Mouse (Mus musculus) neural tube, embryonic 11.5 days (tissue): ENCODE data around the gene Smarcc1. TPM values are rescaled to one million over a fixed set of nuclear protein-coding genes. Genes with fewer than 3 reads are reported as not detected.

Experiments
- ATAC-seq: fragments of 200-750 bp; cut with Nextera tagmentation; 2 replicates; pipeline ENCODE4 v1.8.0; 2017; ENCODE audit warnings: moderate number of reproducible peaks, mild to moderate bottlenecking, moderate TSS enrichment, moderate library complexity; ENCODE audit not compliant: insufficient read depth, low FRiP score, low TSS enrichment
- DNase-seq: peaks from one replicate; pipeline ENCODE4 v3.0.0-alpha.2; 2015; ENCODE audit warnings: low spot score
- H3K27ac ChIP-seq: fragments of 300-500 bp; sonication (generic); 2 replicates; pipeline ENCODE4 v1.5.1; 2014; ENCODE audit warnings: low read depth, mild to moderate bottlenecking, low read length
- H3K27me3 ChIP-seq: fragments of 300-500 bp; sonication (generic); 2 replicates; pipeline ENCODE4 v1.6.1; 2014; ENCODE audit warnings: mild to moderate bottlenecking, low read length, mixed read lengths; ENCODE audit not compliant: control insufficient read depth, insufficient read depth
- H3K36me3 ChIP-seq: fragments of 300-500 bp; sonication (generic); 2 replicates; pipeline ENCODE4 v1.6.1; 2014; ENCODE audit warnings: mild to moderate bottlenecking, low read length, moderate library complexity, mixed read lengths; ENCODE audit not compliant: control insufficient read depth, insufficient read depth
- H3K4me1 ChIP-seq: fragments of 300-500 bp; sonication (generic); 2 replicates; pipeline ENCODE4 v1.6.1; 2014; ENCODE audit warnings: low read length, mixed read lengths; ENCODE audit not compliant: control insufficient read depth, insufficient read depth
- H3K4me2 ChIP-seq: fragments of 300-500 bp; sonication (generic); 2 replicates; pipeline ENCODE4 v1.6.1; 2014; ENCODE audit warnings: low read depth, mild to moderate bottlenecking, moderate library complexity
- H3K4me3 ChIP-seq: fragments of 300-500 bp; sonication (generic); 2 replicates; pipeline ENCODE4 v1.5.1; 2014; ENCODE audit warnings: low read depth, low read length
- H3K9ac ChIP-seq: fragments of 300-500 bp; sonication (generic); 2 replicates; pipeline ENCODE4 v1.6.1; 2014; ENCODE audit warnings: mild to moderate bottlenecking, low read length
- H3K9me3 ChIP-seq: fragments of 300-500 bp; sonication (generic); 2 replicates; pipeline ENCODE4 v1.6.1; 2016; ENCODE audit warnings: low read length; ENCODE audit not compliant: control insufficient read depth
- WGBS: fragments of 180-500 bp; shearing (Covaris S2); extraction: QIAGEN DNeasy Blood & Tissue Kit; methylation state at CpG from one replicate; pipeline ENCODE4 v1.1.7; 2014; 5-methylcytosine and 5-hydroxymethylcytosine counted together
- polyA plus RNA-seq: library from polyadenylated mRNA; unstranded; fragments of >200 nt; fragmentation: Nextera tagmentation; extraction: Ambion mirVana; gene quantifications from 2 replicates; pipeline ENCODE4 v1.2.1, GENCODE M21; 2014

The Smarcc1 gene
- polyA plus RNA-seq, 1 experiment from 2014 or later = 157 TPM

DNA sequence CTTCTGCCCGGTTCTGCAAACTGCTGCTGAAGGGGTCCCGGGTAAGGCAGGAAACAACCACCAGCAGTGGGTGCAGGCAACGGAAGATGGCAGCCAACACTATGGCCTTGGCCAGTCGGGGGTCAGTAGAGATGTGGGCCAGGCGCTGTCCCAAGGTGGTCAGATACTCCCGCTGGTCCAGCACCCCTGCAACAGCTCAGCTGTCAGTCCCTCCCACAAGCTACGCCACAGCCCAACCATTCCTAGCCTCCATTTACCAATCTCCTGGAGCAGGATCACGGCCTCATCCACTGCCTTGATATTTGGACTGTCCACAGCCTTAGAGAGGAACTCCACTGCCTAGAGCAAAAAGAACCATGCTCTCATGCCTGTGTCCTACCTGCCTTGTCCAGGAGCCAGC is 31.8 kb upstream of the Smarcc1 start:
- no peaks in the 10 kb centered on the region for H3K9me3 ChIP-seq
- H3K4me2 ChIP-seq = no peak overlapping the region
- ATAC-seq (no peak), DNase-seq (no peak)
- H3K4me3 ChIP-seq = no peak overlapping the region
- no peak overlapping the region for H3K9ac ChIP-seq
- WGBS = 97% methylated on average over 8 of the region's 8 CpGs
- no peaks in the 10 kb centered on the region for H3K27me3 ChIP-seq
- H3K27ac ChIP-seq = no peak overlapping the region
- H3K4me1 ChIP-seq = no peaks in the 10 kb centered on the region
- H3K36me3 ChIP-seq = peaks cover 36% of the 10 kb centered on the region

DNA sequence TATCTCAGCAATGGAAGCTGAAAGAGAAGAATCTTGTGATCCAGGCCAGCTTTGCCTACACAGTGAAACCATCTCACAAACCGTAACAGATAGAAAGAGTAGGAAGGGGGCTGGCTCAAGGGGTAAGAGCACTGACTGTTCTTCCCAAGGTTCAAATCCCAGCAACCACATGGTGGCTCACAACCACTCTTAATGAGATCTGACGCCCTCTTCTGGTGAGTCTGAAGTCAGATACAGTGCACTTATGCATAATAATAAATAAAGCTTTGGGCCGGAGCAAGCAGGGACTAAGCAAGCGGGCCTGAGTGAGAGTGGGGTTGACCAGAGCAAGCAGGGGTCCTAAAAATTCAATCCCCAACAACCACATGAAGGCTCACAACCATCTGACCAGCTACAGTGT is 24.2 kb upstream of the Smarcc1 start:
- no peaks in the 10 kb centered on the region for H3K9me3 ChIP-seq
- ATAC-seq (no peak), DNase-seq (no peak)
- no peak overlapping the region for H3K4me3 ChIP-seq
- peaks cover 49% of the 10 kb centered on the region for H3K36me3 ChIP-seq
- no peak overlapping the region for H3K27ac ChIP-seq
- H3K4me2 ChIP-seq = no peak overlapping the region
- 84% methylated on average over 4 of the region's 4 CpGs for WGBS
- no peaks in the 10 kb centered on the region for H3K4me1 ChIP-seq
- H3K9ac ChIP-seq = no peak overlapping the region
- H3K27me3 ChIP-seq = no peaks in the 10 kb centered on the region

- no peak for ATAC-seq
- peaks cover 47% of the 10 kb centered on the region for H3K36me3 ChIP-seq
- WGBS = 93% methylated on average over 4 of the region's 4 CpGs
Observed at GRCm38 (mm10) chr9:110094761-110095160, 22.7 kb upstream of the Smarcc1 start.

DNA sequence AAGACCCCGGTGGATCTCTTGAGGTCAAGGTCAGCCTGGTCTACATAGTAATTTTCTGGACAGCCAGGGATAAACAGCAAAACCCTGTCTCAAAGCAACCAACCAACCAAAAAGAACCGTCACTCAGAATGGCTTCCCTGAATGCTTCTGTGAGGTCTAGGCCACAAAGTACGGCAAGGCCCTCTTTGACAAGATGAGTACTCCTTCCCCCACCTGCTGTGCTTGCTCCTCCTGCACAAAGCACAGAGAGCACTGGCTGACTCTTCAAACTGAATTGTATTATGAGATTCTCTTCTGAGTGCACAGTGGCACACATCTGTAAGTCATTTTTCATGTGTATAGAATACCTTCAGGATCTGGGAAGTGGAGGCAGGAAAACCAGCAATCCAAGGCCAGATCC is 19.7 kb upstream of the Smarcc1 start:
- peaks cover 4% of the 10 kb centered on the region for H3K4me1 ChIP-seq
- H3K36me3 ChIP-seq = peaks cover 24% of the 10 kb centered on the region
- DNase-seq (no peak), ATAC-seq (no peak)
- no peaks in the 10 kb centered on the region for H3K27me3 ChIP-seq
- 86% methylated on average over 3 of the region's 3 CpGs for WGBS
- H3K4me2 ChIP-seq = no peak overlapping the region
- H3K9ac ChIP-seq = no peak overlapping the region
- no peaks in the 10 kb centered on the region for H3K9me3 ChIP-seq
- no peak overlapping the region for H3K27ac ChIP-seq
- no peak overlapping the region for H3K4me3 ChIP-seq

More at GRCm38 (mm10) chr9:110094761-110095160, 22.7 kb upstream of the Smarcc1 start:
- no peaks in the 10 kb centered on the region for H3K4me1 ChIP-seq
- DNase-seq = no peak
- H3K9me3 ChIP-seq = no peaks in the 10 kb centered on the region
- no peaks in the 10 kb centered on the region for H3K27me3 ChIP-seq
- H3K4me2 ChIP-seq = no peak overlapping the region
- no peak overlapping the region for H3K27ac ChIP-seq
- no peak overlapping the region for H3K4me3 ChIP-seq
- no peak overlapping the region for H3K9ac ChIP-seq

DNA sequence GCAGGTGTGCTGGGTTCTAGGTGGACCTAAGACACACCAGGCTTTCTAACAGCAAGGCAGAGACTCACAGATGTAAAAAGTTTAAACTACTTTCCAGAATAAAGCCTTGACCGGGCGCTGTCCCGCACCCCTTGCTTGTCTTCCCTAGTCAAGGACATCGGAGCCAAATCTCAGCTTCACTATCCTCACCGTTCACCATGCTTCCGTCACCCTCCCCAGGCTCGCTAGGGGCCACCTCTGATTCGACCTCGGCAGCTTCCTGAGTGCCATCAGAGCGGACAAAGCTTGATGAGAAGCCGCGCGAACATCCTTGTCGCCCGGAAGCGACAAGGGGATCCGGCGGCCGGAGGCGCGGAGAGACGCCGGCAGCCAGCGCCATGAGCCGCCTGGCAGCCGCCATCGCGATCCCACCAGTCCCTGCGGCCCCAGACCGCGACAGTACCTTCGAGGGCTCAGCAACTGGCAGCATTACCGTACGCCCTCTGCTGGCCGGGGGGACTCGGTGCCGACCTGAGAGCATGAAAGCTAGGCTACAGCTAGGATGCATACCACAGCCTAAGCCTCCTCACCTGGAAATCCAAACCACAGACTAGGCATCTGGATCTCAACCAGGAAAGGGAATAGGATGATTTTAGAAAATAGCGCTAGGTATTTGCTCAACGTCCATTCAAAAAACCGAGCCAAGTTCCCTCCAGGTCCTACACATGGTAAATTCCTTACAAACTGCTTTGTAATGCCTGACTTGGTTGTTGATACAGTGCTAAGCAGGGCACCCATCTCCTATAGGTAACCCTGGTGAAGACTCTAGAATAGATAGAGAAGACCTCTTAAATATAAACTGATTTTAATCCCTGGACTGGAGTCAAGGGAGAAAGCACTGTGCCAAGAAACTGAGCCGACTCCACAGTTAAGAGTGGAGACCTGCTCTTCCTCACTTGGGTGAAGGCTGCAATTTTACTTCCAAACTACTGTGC is 16.6 kb upstream of the Smarcc1 start:
- Histone ChIP-seq H3K9ac (peak overlapping the region; percentile 86), H3K4me3 (peak overlapping the region; percentile 95), H3K4me2 (peak overlapping the region; percentile 85), H3K4me1 (peaks cover 4% of the 10 kb centered on the region), H3K36me3 (peaks cover 19% of the 10 kb centered on the region), H3K27me3 (no peaks in the 10 kb centered on the region), H3K27ac (no peak overlapping the region), H3K9me3 (no peaks in the 10 kb centered on the region)
- 3% methylated on average over 41 of the region's 41 CpGs for WGBS
- ATAC-seq (peak; percentile 93), DNase-seq (peak; percentile 94)

GRCm38 (mm10) chr9:110116353-110116976 is 1.0 kb upstream of the Smarcc1 start:
- Histone ChIP-seq H3K27me3 (no peaks in the 10 kb centered on the region), H3K4me2 (peak overlapping the region; percentile 82), H3K9ac (peak overlapping the region; percentile 97), H3K36me3 (peaks cover 11% of the 10 kb centered on the region), H3K9me3 (no peaks in the 10 kb centered on the region), H3K27ac (peak overlapping the region; percentile 96), H3K4me3 (peak overlapping the region; percentile 68), H3K4me1 (peaks cover 10% of the 10 kb centered on the region)
- DNase-seq = no peak
- no peak for ATAC-seq
- 11% methylated on average over 10 of the region's 10 CpGs for WGBS

DNA sequence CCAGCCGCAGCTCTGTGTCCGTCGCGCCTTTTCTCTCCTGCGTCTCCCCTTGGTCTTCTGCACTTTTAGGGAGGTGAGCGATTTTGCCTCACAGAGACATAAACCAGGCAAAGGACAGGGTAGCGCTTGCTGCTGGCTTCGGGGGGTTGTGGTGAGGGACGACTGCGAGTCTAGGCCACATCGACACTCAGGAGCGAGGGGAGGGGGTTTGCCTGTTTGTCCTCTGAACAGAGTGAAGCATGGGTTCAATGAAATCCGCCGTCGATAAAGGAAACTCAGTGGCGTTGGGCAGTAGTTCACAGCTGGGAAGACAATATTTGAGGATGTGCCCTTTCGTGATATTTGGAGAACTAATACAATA is 251 bp downstream of the Smarcc1 start, which contains the start of gene Dhx30:
Gene Dhx30 (minus strand): TSS at position 52 of the 361 bp plus-strand sequence.
- Histone ChIP-seq H3K27me3 (no peaks in the 10 kb centered on the region), H3K9me3 (no peaks in the 10 kb centered on the region), H3K27ac (peak within 1 kb of the TSS; percentile 96), H3K4me1 (peaks cover 10% of the 10 kb centered on the region), H3K4me3 (peak within 1 kb of the TSS; percentile 68), H3K4me2 (peak within 1 kb of the TSS; percentile 82), H3K36me3 (peaks cover 2% of the 10 kb centered on the region), H3K9ac (peak within 1 kb of the TSS; percentile 97)
- no peak for DNase-seq
- ATAC-seq = peak; percentile 11; the same call in 1 of the 2 replicates
- WGBS = under 1% methylated on average over 17 of the region's 17 CpGs

GRCm38 (mm10) chr9:110118249-110118648 is 741 bp downstream of the Smarcc1 start:
- Histone ChIP-seq H3K27me3 (no peaks in the 10 kb centered on the region), H3K4me1 (peaks cover 10% of the 10 kb centered on the region), H3K36me3 (no peaks in the 10 kb centered on the region; the same call in 1 of the 2 replicates), H3K27ac (peak overlapping the region; percentile 96), H3K9ac (peak overlapping the region; percentile 97), H3K4me2 (peak overlapping the region; percentile 82), H3K9me3 (no peaks in the 10 kb centered on the region), H3K4me3 (peak overlapping the region; percentile 68)
- 51% methylated on average over 1 of the region's 1 CpGs for WGBS
- no peak for ATAC-seq
- DNase-seq = no peak
